Mouse (Mus musculus) hindbrain, embryonic 11.5 days (tissue): ENCODE measurements around the gene Aebp2. TPM values are rescaled to one million over a fixed set of nuclear protein-coding genes. Genes with fewer than 3 reads are reported as not detected.

Experiments used
- ATAC-seq: fragments of 200-750 bp; cut with Nextera tagmentation; 2 replicates; pipeline ENCODE4 v1.8.0; 2017; ENCODE audit warnings: mild to moderate bottlenecking, moderate TSS enrichment, moderate library complexity; ENCODE audit not compliant: low FRiP score
- DNase-seq: peaks from one replicate; pipeline ENCODE4 v3.0.0-alpha.2; 2015; ENCODE audit warnings: low spot score
- H3K27ac ChIP-seq: fragments of 300-500 bp; sonication (generic); 2 replicates; pipeline ENCODE4 v1.5.1; 2014; ENCODE audit warnings: mild to moderate bottlenecking, low read depth, low read length
- H3K27me3 ChIP-seq: fragments of 300-500 bp; sonication (generic); 2 replicates; pipeline ENCODE4 v1.6.1; 2014; ENCODE audit warnings: mild to moderate bottlenecking, low read length, moderate library complexity, mixed read lengths; ENCODE audit not compliant: control insufficient read depth, insufficient read depth
- H3K36me3 ChIP-seq: fragments of 300-500 bp; sonication (generic); 2 replicates; pipeline ENCODE4 v1.6.1; 2014; ENCODE audit warnings: mild to moderate bottlenecking, low read length, moderate library complexity, mixed read lengths; ENCODE audit not compliant: control insufficient read depth, insufficient read depth
- H3K4me1 ChIP-seq: fragments of 300-500 bp; sonication (generic); replicated peaks from 2 replicates; pipeline ENCODE4 v1.6.1; 2014; ENCODE audit warnings: low read length, mixed read lengths; ENCODE audit not compliant: control insufficient read depth, insufficient read depth
- H3K4me2 ChIP-seq: fragments of 300-500 bp; sonication (generic); replicated peaks from 2 replicates; pipeline ENCODE4 v1.6.1; 2014; ENCODE audit warnings: mild to moderate bottlenecking, low read depth, low read length
- H3K4me3 ChIP-seq: fragments of 300-500 bp; sonication (generic); 2 replicates; pipeline ENCODE4 v1.5.1; 2014; ENCODE audit warnings: low read depth, low read length
- H3K9ac ChIP-seq: fragments of 300-500 bp; sonication (generic); 2 replicates; pipeline ENCODE4 v1.6.1; 2014; ENCODE audit warnings: low read depth, low read length
- H3K9me3 ChIP-seq: fragments of 300-500 bp; sonication (generic); 2 replicates; pipeline ENCODE4 v1.6.1; 2016; ENCODE audit warnings: low read length; ENCODE audit not compliant: control insufficient read depth
- WGBS: fragments of 180-500 bp; shearing (Covaris S2); extraction: QIAGEN DNeasy Blood & Tissue Kit; methylation state at CpG from one replicate; pipeline ENCODE4 v1.1.7; 2014; 5-methylcytosine and 5-hydroxymethylcytosine counted together
- polyA plus RNA-seq: library from polyadenylated mRNA; unstranded; fragments of >200 nt; fragmentation: Nextera tagmentation; extraction: Ambion mirVana; gene quantifications from 2 replicates; pipeline ENCODE4 v1.2.1, GENCODE M21; 2014

Gene Aebp2
- polyA plus RNA-seq, 1 experiment from 2014 or later = 18.9 TPM

DNA sequence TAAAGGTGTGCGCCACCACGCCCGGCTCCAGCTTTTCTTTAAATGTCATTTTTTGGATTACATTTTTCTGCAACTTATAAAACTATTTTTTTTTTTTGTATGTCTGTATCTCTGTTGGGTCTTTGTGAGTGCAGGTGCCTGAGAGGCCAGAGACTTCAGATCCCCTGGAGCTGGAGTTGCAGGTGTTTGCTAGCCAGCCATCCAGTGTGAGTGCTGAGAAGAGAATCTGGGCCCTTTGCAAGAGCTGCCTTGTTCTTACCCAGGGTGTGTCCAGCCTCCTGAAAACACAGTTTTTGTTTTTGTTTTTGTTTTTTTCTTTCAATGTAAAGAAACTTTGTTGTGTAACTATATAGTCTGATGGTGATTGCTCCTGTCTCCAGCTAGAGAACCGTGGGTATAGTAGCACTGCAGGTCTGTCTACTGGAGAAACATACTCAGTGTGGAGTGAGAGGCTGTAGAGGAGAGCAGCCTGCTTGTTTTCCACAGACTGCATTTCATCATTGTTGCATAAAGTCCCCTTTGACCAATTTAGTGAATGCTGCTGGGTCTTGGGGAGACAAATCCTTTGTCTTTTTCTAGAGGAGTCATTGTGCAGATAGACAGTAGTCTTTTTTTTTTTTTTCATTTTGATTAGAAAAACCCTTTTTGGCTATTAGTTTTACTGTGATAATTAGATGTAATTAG lies 6.9 kb downstream of the Aebp2 start:
- H3K27me3 ChIP-seq = no peaks in the 10 kb centered on the region
- H3K36me3 ChIP-seq = no peaks in the 10 kb centered on the region
- H3K4me2 ChIP-seq = no peak overlapping the region
- no peaks in the 10 kb centered on the region for H3K9me3 ChIP-seq
- ATAC-seq = no peak
- H3K27ac ChIP-seq = no peak overlapping the region
- no peak overlapping the region for H3K9ac ChIP-seq
- no peaks in the 10 kb centered on the region for H3K4me1 ChIP-seq
- DNase-seq = no peak
- WGBS = 91% methylated on average over 4 of the region's 4 CpGs
- H3K4me3 ChIP-seq = no peak overlapping the region

DNA sequence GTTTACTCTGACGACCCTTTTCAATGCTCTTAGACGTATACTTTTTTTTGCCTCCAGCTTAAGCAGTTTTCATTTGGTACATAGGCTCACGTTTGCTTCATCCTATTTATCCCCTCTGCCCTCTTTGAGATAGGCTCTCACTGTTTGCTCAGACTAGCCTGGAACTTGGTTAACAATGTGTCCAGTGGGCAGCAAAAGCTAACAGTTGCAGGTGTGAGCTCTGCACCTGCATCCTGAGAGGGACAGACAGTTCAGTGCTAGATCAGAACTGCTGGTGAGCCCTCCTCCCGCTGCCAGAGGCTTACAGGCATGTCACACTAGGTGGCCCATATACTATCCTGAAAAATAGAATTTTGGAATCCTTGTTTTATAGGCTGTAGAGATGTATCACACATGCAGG lies 7.8 kb downstream of the Aebp2 start:
- DNase-seq (no peak), ATAC-seq (no peak)
- WGBS = 75% methylated on average over 4 of the region's 4 CpGs
- Histone ChIP-seq H3K27me3 (no peaks in the 10 kb centered on the region), H3K27ac (no peak overlapping the region), H3K9ac (no peak overlapping the region), H3K4me2 (no peak overlapping the region), H3K9me3 (no peaks in the 10 kb centered on the region), H3K36me3 (no peaks in the 10 kb centered on the region), H3K4me3 (no peak overlapping the region), H3K4me1 (no peaks in the 10 kb centered on the region)

DNA sequence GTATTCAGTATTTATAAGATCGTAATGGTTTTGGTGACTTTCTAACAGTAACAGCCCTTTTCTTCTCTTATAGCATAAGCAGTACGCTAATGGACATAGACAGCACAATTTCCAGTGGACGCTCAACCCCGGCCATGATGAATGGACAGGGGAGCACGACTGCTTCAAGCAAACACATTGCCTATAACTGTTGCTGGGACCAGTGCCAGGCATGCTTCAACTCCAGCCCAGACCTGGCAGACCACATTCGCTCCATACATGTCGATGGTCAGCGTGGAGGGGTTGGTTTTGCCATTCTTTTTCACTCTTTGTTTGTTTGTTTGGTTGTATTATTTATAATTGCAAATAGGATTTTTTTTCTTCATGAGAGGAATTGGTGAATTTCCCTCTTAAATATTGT lies 11.2 kb downstream of the Aebp2 start:
- no peak for DNase-seq
- H3K4me3 ChIP-seq = no peak overlapping the region
- no peak for ATAC-seq
- H3K27ac ChIP-seq = no peak overlapping the region
- no peak overlapping the region for H3K4me2 ChIP-seq
- 91% methylated on average over 8 of the region's 8 CpGs for WGBS
- H3K27me3 ChIP-seq = no peaks in the 10 kb centered on the region
- no peaks in the 10 kb centered on the region for H3K9me3 ChIP-seq
- no peak overlapping the region for H3K9ac ChIP-seq
- H3K36me3 ChIP-seq = no peaks in the 10 kb centered on the region
- no peaks in the 10 kb centered on the region for H3K4me1 ChIP-seq

DNA sequence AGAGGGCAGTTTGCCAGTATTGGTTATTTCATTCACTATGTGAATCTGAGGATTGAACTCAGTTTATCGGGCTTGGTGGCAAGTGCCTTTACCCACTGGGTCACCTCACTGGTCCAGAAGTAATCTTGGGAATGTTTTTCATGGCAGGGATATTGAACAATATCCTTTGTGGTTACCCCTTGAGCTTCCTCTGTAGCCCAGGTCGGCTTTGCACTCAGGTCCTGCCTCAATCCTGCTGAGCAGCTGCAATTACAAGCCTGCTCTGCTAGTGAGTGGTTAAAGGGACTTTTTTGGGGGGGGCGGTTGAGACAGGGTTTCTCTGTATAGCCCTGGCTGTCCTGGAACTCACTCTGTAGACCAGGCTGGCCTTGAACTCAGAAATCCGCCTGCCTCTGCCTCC lies 13.8 kb downstream of the Aebp2 start:
- no peaks in the 10 kb centered on the region for H3K9me3 ChIP-seq
- no peak overlapping the region for H3K4me3 ChIP-seq
- H3K36me3 ChIP-seq = no peaks in the 10 kb centered on the region
- no peaks in the 10 kb centered on the region for H3K4me1 ChIP-seq
- H3K9ac ChIP-seq = no peak overlapping the region
- no peaks in the 10 kb centered on the region for H3K27me3 ChIP-seq
- WGBS = 96% methylated on average over 4 of the region's 4 CpGs
- no peak for DNase-seq
- H3K4me2 ChIP-seq = no peak overlapping the region
- no peak overlapping the region for H3K27ac ChIP-seq
- ATAC-seq = no peak

DNA sequence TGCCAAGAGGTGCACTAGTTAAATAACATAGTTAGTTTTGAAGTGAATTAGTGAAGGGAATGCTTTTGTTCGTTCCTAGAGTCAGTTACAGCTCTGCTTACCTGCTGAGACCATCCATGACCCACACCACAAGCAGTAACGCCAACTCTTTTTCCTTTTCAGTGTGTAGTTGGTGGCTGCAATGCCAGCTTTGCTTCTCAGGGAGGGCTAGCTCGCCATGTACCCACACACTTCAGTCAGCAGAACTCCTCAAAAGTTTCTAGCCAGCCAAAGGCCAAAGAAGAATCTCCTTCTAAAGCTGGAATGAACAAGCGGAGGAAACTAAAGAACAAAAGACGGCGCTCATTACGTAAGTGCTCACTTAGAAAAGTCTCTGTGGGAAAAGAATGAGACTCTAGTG lies 19.5 kb downstream of the Aebp2 start:
- no peak for ATAC-seq
- H3K4me1 ChIP-seq = no peaks in the 10 kb centered on the region
- H3K4me2 ChIP-seq = no peak overlapping the region
- DNase-seq = no peak
- no peak overlapping the region for H3K9ac ChIP-seq
- H3K27me3 ChIP-seq = no peaks in the 10 kb centered on the region
- no peak overlapping the region for H3K4me3 ChIP-seq
- 0 out of 2 replicates have a peak, but pooled peaks cover 2% of the 10 kb centered on the region for H3K36me3 ChIP-seq
- 90% methylated on average over 7 of the region's 7 CpGs for WGBS
- no peaks in the 10 kb centered on the region for H3K9me3 ChIP-seq
- no peak overlapping the region for H3K27ac ChIP-seq

DNA sequence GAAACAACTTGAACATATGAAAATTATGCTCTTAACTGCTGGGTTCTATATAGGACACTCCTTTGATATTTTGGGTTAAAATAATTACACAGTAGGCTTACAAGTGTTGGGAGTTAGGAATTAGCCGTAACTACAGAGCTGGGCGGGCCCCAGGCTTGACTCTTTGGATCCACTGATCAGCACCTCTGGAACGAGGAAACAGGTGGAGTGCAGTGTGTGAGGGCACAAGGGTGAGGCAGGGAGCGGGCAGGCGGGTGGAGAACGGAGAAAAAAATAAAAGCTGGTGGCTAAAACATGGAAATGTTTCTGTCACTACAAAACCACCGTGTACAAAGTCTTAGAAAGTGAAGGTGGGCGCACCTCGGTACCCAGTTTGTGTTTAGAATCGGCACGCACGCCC lies 20.2 kb downstream of the Aebp2 start:
- no peak for ATAC-seq
- Histone ChIP-seq H3K27ac (no peak overlapping the region), H3K36me3 (0 out of 2 replicates have a peak, but pooled peaks cover 2% of the 10 kb centered on the region), H3K27me3 (no peaks in the 10 kb centered on the region), H3K9me3 (no peaks in the 10 kb centered on the region), H3K4me2 (no peak overlapping the region), H3K9ac (no peak overlapping the region), H3K4me1 (no peaks in the 10 kb centered on the region), H3K4me3 (no peak overlapping the region)
- no peak for DNase-seq
- whole genome bisulfite sequencing = 95% methylated on average over 12 of the region's 12 CpGs

DNA sequence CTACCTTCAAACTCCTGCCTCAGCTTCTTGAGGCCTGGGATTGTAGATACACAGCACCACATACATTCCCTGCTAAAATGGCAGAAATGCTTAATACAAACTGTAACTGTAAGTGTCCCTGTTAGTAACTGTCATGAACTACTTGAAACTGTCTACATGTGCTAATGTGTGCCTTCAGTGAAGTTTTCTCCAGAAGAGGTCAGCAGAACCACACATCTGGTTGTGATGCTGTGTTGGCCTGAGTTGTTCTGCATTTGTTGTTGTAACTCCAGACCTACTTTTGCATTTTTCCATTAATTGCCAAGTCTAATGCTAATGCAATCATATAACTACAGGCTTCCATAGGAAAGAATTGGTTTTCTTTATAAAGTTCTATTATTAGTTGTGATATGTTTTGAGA lies 23.5 kb downstream of the Aebp2 start:
- Histone ChIP-seq H3K4me1 (no peaks in the 10 kb centered on the region), H3K27ac (no peak overlapping the region), H3K36me3 (0 out of 2 replicates have a peak, but pooled peaks cover 2% of the 10 kb centered on the region), H3K4me2 (no peak overlapping the region), H3K27me3 (no peaks in the 10 kb centered on the region), H3K9me3 (no peaks in the 10 kb centered on the region), H3K4me3 (no peak overlapping the region), H3K9ac (no peak overlapping the region)
- ATAC-seq (no peak), DNase-seq (no peak)

DNA sequence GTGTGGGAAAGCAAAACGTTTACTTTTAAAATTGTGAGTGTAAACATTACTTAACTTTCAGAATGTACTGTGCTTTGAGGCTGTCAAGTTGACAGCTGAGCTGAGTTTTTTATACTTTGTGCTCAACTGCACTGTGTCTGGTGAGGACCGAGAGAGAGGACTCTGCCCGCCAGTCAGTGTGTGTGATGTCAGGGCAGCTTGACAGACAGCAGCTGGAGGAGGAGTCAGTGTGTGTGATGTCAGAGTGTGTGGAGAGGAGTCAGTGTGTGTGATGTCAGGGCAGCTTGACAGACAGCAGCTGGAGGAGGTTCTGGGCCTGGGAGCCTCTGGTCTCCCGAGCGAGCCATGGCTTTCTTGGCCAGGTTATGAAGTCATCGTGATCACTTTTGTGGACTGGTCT lies 24.4 kb downstream of the Aebp2 start:
- Histone ChIP-seq H3K4me2 (no peak overlapping the region), H3K27ac (no peak overlapping the region), H3K4me1 (no peaks in the 10 kb centered on the region), H3K9ac (no peak overlapping the region), H3K9me3 (no peaks in the 10 kb centered on the region), H3K27me3 (no peaks in the 10 kb centered on the region), H3K36me3 (0 out of 2 replicates have a peak, but pooled peaks cover 2% of the 10 kb centered on the region), H3K4me3 (no peak overlapping the region)
- ATAC-seq (no peak), DNase-seq (no peak)
- 89% methylated on average over 6 of the region's 6 CpGs for WGBS

DNA sequence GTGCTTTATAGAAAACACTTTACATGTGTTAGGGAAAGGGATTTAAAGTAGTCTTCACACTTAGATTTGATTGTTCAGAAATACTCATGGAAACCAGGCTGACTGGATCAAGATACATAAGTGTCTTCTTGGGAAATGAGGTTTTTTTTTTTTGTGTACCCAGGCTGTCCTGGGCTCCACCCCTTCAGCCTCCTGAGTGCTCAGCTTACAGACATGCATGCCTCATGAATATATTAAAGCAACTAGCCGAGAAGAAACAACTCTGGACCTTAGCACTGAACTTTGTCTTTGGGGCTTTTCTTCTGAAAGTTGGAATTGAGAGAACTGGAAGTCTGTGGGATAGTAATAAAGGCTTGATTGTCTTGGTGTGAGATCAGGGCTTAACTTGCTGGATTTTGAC lies 27.3 kb downstream of the Aebp2 start:
- Histone ChIP-seq H3K27ac (no peak overlapping the region), H3K36me3 (0 out of 2 replicates have a peak, but pooled peaks cover 2% of the 10 kb centered on the region), H3K9me3 (no peaks in the 10 kb centered on the region), H3K9ac (no peak overlapping the region), H3K27me3 (no peaks in the 10 kb centered on the region), H3K4me2 (no peak overlapping the region), H3K4me3 (no peak overlapping the region), H3K4me1 (no peaks in the 10 kb centered on the region)
- 36% methylated on average over 1 of the region's 1 CpGs for WGBS
- DNase-seq (no peak), ATAC-seq (no peak)
